Mouse (Mus musculus): ENCODE data around the gene Zfp54.

- TF ChIP-seq CTCF (IDR thresholded peaks at IDR 0.05; ENCODE audit: insufficient read depth, low read depth, low read length) (no peak), POLR2A (IDR thresholded peaks at IDR 0.05; ENCODE audit: insufficient read depth, low read depth, low read length) (no peak)
Observed at GRCm38 (mm10) chr17:21384057-21384411, 39.0 kb upstream of the Zfp54 start.
